Mouse (Mus musculus): ENCODE measurements around the gene Mkrn1. TPM values are rescaled to one million over a fixed set of nuclear protein-coding genes. Genes with fewer than 3 reads are reported as not detected.
"Not testable (repeated sequence)": the region's sequence is repeated elsewhere in the genome, so short reads cannot be mapped to it uniquely, and the experiment has no call there.

Gene Mkrn1
- polyA plus RNA-seq, 1 experiment from 2014 or later = 66.8 TPM

GRCm38 (mm10) chr6:39362684-39363083 is 57.6 kb downstream of the Mkrn1 start:
- DNase-seq (ENCODE audit: low spot score) = no peak
- Histone ChIP-seq H3K4me1 (replicated peaks; ENCODE audit: insufficient read depth, low read length) (no peaks in the 10 kb centered on the region), H3K9ac (ENCODE audit: low read depth, low read length) (no peak overlapping the region), H3K27me3 (ENCODE audit: insufficient read depth, low read length) (no peaks in the 10 kb centered on the region), H3K36me3 (ENCODE audit: insufficient read depth, low read length) (peaks cover 12% of the 10 kb centered on the region), H3K4me2 (ENCODE audit: low read length) (no peak overlapping the region), H3K27ac (no peak overlapping the region), H3K9me3 (replicated peaks; ENCODE audit: low read length) (no peaks in the 10 kb centered on the region), H3K4me3 (replicated peaks; ENCODE audit: low read depth, low read length) (no peak overlapping the region)
- TF ChIP-seq CTCF (IDR thresholded peaks at IDR 0.05; ENCODE audit: low read depth) = no peak
- ATAC-seq (replicated peaks; ENCODE audit: low FRiP score, low read depth) = no peak
- 92% methylated on average over 2 of the region's 2 CpGs for WGBS

DNA sequence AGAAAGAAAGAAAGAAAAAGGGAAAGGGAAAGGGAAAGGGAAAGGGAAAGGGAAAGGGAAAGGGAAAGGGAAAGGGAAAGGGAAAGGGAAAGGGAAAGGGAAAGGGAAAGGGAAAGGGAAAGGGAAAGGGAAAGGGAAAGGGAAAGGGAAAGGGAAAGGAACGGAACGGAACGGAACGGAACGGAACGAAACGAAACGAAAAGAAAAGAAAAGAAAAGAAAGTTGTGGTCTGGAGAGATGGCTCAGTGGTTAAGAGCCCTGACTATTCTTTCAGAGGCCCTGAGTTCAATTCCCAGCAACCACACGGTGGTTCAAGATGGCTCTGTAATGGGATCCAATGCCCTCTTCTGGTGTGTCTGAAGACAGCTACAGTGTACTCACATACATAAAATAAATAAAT is 61.1 kb downstream of the Mkrn1 start:
- H3K36me3 ChIP-seq (ENCODE audit: insufficient read depth, low read length) = peaks cover 39% of the 10 kb centered on the region; the same call in 1 of the 2 replicates
- H3K9ac ChIP-seq (ENCODE audit: low read depth, low read length); H3K4me2 ChIP-seq (ENCODE audit: low read length); ATAC-seq (replicated peaks; ENCODE audit: low FRiP score, low read depth); H3K9me3 ChIP-seq (replicated peaks; ENCODE audit: low read length); DNase-seq (ENCODE audit: low spot score); H3K27me3 ChIP-seq (ENCODE audit: insufficient read depth, low read length); H3K27ac ChIP-seq; H3K4me3 ChIP-seq (replicated peaks; ENCODE audit: low read depth, low read length); H3K4me1 ChIP-seq (replicated peaks; ENCODE audit: insufficient read depth, low read length): not testable (repeated sequence)
- 99% methylated on average over 9 of the region's 9 CpGs for WGBS

GRCm38 (mm10) chr6:39348946-39349345 is 71.3 kb downstream of the Mkrn1 start:
- no peak overlapping the region for H3K27ac ChIP-seq
- no peak overlapping the region for H3K9ac ChIP-seq (ENCODE audit: low read depth, low read length)
- ATAC-seq (replicated peaks; ENCODE audit: low FRiP score, low read depth) = no peak
- H3K9me3 ChIP-seq (replicated peaks; ENCODE audit: low read length) = no peaks in the 10 kb centered on the region
- no peak overlapping the region for H3K4me2 ChIP-seq (ENCODE audit: low read length)
- peaks cover 61% of the 10 kb centered on the region for H3K36me3 ChIP-seq (ENCODE audit: insufficient read depth, low read length)
- WGBS = 87% methylated on average over 6 of the region's 6 CpGs
- H3K27me3 ChIP-seq (ENCODE audit: insufficient read depth, low read length) = no peaks in the 10 kb centered on the region
- H3K4me1 ChIP-seq (replicated peaks; ENCODE audit: insufficient read depth, low read length) = no peaks in the 10 kb centered on the region
- no peak for DNase-seq (ENCODE audit: low spot score)
- no peak overlapping the region for H3K4me3 ChIP-seq (replicated peaks; ENCODE audit: low read depth, low read length)
- no peak for TF ChIP-seq CTCF (IDR thresholded peaks at IDR 0.05; ENCODE audit: low read depth)

GRCm38 (mm10) chr6:39347880-39348814 is 72.1 kb downstream of the Mkrn1 start:
- no peaks in the 10 kb centered on the region for H3K27me3 ChIP-seq (ENCODE audit: insufficient read depth, low read length)
- H3K9ac ChIP-seq (ENCODE audit: low read depth, low read length) = no peak overlapping the region
- H3K36me3 ChIP-seq (ENCODE audit: insufficient read depth, low read length) = peaks cover 53% of the 10 kb centered on the region
- H3K4me2 ChIP-seq (ENCODE audit: low read length) = no peak overlapping the region
- no peak for ATAC-seq (replicated peaks; ENCODE audit: low FRiP score, low read depth)
- DNase-seq (ENCODE audit: low spot score) = peak; percentile 43
- no peak overlapping the region for H3K4me3 ChIP-seq (replicated peaks; ENCODE audit: low read depth, low read length)
- TF ChIP-seq CTCF (IDR thresholded peaks at IDR 0.05; ENCODE audit: low read depth) = peak; percentile 53
- 45% methylated on average over 4 of the region's 4 CpGs for WGBS
- H3K27ac ChIP-seq = peak overlapping the region; percentile 25; the same call in 1 of the 2 replicates
- H3K9me3 ChIP-seq (replicated peaks; ENCODE audit: low read length) = no peaks in the 10 kb centered on the region
- H3K4me1 ChIP-seq (replicated peaks; ENCODE audit: insufficient read depth, low read length) = no peaks in the 10 kb centered on the region

Other genes with a start within 250 kb of the Mkrn1 start
- gene Kdm7a, start 213.7 kb downstream of the Mkrn1 start, polyA plus RNA-seq (2015; fragmentation: Nextera tagmentation; extraction: Ambion mirVana) = 3.9 and 4.3 TPM in 2 replicates
- gene Slc37a3, start 42.8 kb downstream of the Mkrn1 start, polyA plus RNA-seq (2015; fragmentation: Nextera tagmentation; extraction: Ambion mirVana) = 46.8 and 57.3 TPM in 2 replicates
- 4.2 and 4.3 TPM in 2 replicates for gene Rab19, start 39.3 kb downstream of the Mkrn1 start, polyA plus RNA-seq (2015; fragmentation: Nextera tagmentation; extraction: Ambion mirVana)
- gene Dennd2a, start 137.4 kb upstream of the Mkrn1 start, polyA plus RNA-seq (2015; fragmentation: Nextera tagmentation; extraction: Ambion mirVana) = 12.8 and 13.3 TPM in 2 replicates
- 25.8 and 33.1 TPM in 2 replicates for gene Adck2, start 153.4 kb upstream of the Mkrn1 start, polyA plus RNA-seq (2015; fragmentation: Nextera tagmentation; extraction: Ambion mirVana)
- 0.97 TPM in 1 of 2 replicates, not detected in the other for gene Gm42420, start 165.3 kb upstream of the Mkrn1 start, polyA plus RNA-seq (2015; fragmentation: Nextera tagmentation; extraction: Ambion mirVana)
- 518 and 575 TPM in 2 replicates for gene Ndufb2, start 172.1 kb upstream of the Mkrn1 start, polyA plus RNA-seq (2015; fragmentation: Nextera tagmentation; extraction: Ambion mirVana)

All from kidney, postnatal 0 days (tissue).